Mouse (Mus musculus) kidney, embryonic 15.5 days (tissue): ENCODE measurements at regions not wholly inside any gene's neighbourhood (a gene's known extent, or its start where the extent isn't known, plus 50 kb on each side); places are given as distances from the start of the nearest gene placed in this dataset. TPM values are rescaled to one million over a fixed set of nuclear protein-coding genes. Genes with fewer than 3 reads are reported as not detected.

Source experiments
- ATAC-seq: fragments of 200-750 bp; cut with Nextera tagmentation; replicated peaks from 2 replicates; pipeline ENCODE4 v1.8.0; 2017; ENCODE audit warnings: moderate TSS enrichment; ENCODE audit not compliant: low FRiP score
- H3K27ac ChIP-seq: fragments of 300-500 bp; sonication (generic); 2 replicates; pipeline ENCODE4 v1.5.1; 2015; ENCODE audit warnings: mild to moderate bottlenecking, inconsistent platforms
- H3K27me3 ChIP-seq: fragments of 300-500 bp; sonication (generic); 2 replicates; pipeline ENCODE4 v1.6.1; 2015; ENCODE audit warnings: inconsistent platforms
- H3K36me3 ChIP-seq: fragments of 300-500 bp; sonication (generic); 2 replicates; pipeline ENCODE4 v1.6.1; 2015; ENCODE audit warnings: inconsistent platforms
- H3K4me1 ChIP-seq: fragments of 300-500 bp; sonication (generic); 2 replicates; pipeline ENCODE4 v1.6.1; 2015; ENCODE audit warnings: inconsistent platforms
- H3K4me2 ChIP-seq: fragments of 300-500 bp; sonication (generic); 2 replicates; pipeline ENCODE4 v1.6.1; 2015; ENCODE audit warnings: moderate library complexity, mild to moderate bottlenecking, inconsistent platforms
- H3K4me3 ChIP-seq: fragments of 300-500 bp; sonication (generic); replicated peaks from 2 replicates; pipeline ENCODE4 v1.5.1; 2015; ENCODE audit warnings: mild to moderate bottlenecking, inconsistent platforms
- H3K9ac ChIP-seq: fragments of 300-500 bp; sonication (generic); 2 replicates; pipeline ENCODE4 v1.6.1; 2015; ENCODE audit warnings: mild to moderate bottlenecking, inconsistent platforms
- H3K9me3 ChIP-seq: fragments of 300-500 bp; sonication (generic); replicated peaks from 2 replicates; pipeline ENCODE4 v1.6.1; 2016; ENCODE audit warnings: inconsistent platforms
- WGBS: fragments of 180-500 bp; shearing (Covaris S2); methylation state at CpG from one replicate; pipeline ENCODE4 v1.1.7; 2015; ENCODE audit warnings: mixed read lengths; 5-methylcytosine and 5-hydroxymethylcytosine counted together
- microRNA-seq: library from miRNA; unstranded; fragments of <30 nt; microRNA quantifications from one replicate; pipeline ENCODE4, GENCODE M21; 2016

DNA sequence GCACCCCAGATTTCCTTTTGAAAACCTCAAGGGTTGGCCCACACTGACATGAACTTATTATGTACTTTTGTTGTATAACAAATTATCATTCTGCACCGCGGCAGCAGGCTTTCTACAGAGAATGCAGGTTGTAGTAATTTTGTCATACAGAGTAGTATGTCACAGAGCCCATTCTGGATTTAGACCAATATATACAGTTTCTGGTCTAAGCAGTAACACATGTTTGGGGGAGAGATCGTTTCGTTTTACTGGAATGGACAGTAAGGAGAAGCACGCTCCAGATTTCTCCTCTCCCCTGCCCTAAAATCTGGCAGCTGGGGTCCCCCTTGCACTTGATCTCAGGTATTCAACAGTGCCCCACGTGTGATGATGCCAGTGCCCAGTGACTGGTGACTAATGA is 76.0 kb upstream of the Smim23 start:
- Histone ChIP-seq H3K27ac (no peak overlapping the region), H3K4me1 (peaks cover 5% of the 10 kb centered on the region), H3K4me2 (no peak overlapping the region), H3K36me3 (no peaks in the 10 kb centered on the region), H3K4me3 (no peak overlapping the region), H3K27me3 (no peaks in the 10 kb centered on the region), H3K9me3 (no peaks in the 10 kb centered on the region), H3K9ac (no peak overlapping the region)
- WGBS = 55% methylated on average over 6 of the region's 6 CpGs
- no peak for ATAC-seq

DNA sequence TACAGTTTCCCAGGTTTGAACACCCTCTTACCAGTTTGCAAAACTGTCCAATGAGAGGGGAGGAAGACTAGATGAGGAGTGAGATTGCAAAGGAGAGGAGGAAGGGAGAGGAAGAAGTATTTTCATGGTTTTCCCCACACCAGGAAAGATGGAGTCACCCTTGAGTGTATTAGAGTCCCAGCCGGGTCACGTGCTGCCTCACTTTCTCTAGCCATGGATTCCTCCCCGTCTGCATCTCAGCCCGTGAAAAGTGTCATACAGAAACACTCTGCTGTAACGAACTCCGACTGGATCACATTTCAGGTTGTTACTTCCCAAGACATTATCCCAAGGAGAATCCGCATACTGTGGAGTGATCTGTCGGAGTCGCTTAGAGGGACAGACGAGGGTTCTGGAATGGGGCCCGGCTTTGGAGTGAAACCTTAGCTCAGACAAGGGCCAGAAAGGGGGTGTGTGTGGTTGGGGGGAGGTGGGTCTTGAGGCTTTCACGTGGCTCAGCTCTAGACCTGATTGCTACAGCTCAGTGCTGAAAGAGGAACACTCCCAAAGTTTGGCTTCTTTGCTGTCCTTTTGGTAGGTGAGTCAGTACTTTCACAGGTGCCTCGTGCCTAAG is 75.3 kb upstream of the Smim23 start:
- Histone ChIP-seq H3K27me3 (no peaks in the 10 kb centered on the region), H3K36me3 (no peaks in the 10 kb centered on the region), H3K27ac (no peak overlapping the region), H3K4me2 (no peak overlapping the region), H3K9ac (no peak overlapping the region), H3K9me3 (no peaks in the 10 kb centered on the region), H3K4me1 (peaks cover 5% of the 10 kb centered on the region), H3K4me3 (no peak overlapping the region)
- ATAC-seq = peak; percentile 25; the same call in 1 of the 2 replicates
- WGBS = 36% methylated on average over 13 of the region's 13 CpGs

DNA sequence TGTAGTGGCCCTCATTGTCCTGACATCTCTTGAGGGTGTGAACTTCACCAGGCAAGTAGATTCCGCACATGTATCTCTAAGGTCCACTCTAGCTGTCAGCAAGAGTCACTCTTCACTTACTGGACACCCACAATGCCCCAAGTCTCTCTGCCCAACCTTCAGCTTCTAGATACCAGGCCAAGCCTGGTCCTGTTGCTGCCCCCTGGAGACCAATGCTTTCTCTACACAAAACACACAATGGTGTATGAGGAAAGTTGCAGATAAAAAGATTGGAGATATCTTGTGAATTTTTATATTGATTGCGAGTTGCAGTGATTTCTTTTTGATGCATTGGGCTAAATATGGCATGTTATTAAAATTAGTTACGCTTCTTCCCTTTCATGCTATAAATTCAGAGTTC is 71.0 kb upstream of the Smim23 start:
- no peak overlapping the region for H3K9ac ChIP-seq
- no peak for ATAC-seq
- H3K36me3 ChIP-seq = no peaks in the 10 kb centered on the region
- no peak overlapping the region for H3K4me3 ChIP-seq
- 85% methylated on average over 3 of the region's 3 CpGs for WGBS
- no peak overlapping the region for H3K27ac ChIP-seq
- H3K9me3 ChIP-seq = no peaks in the 10 kb centered on the region
- peaks cover 5% of the 10 kb centered on the region for H3K4me1 ChIP-seq
- H3K4me2 ChIP-seq = no peak overlapping the region
- H3K27me3 ChIP-seq = no peaks in the 10 kb centered on the region

DNA sequence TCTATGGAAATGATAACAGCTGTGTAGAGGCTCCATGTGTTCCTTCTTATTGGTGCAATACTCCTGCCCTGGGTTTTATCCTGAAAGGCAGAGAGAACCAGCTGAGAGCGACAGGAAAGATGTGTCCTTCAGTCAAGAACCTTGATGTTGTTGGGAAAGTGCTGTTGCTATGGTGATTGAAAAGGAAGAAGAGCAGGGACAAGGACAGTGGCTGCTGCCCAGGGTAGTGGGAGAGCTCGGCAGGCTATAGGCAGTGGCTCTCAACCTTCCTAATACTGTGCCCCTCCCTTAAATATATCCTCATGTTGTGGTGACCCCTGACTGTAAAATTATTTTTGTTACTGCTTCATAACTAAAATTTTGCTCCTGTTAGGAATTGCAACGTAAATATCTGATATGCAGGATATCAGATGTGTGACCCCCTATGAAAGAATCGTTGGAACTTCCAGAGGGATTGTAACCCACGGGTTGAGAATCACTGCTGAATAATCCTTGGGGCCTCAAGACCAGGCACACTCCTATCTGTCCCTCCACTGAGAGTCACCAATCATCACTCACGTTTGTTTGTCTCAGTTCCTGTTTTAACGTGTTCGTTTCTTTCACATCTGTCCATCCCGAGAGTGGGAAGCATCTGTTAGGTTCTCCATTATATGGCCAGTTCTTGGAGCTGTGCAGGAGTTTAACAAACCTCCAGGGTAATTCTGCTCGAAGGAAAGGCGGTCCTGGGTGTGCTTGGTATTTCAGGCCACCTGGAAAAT is 68.9 kb upstream of the Smim23 start:
- ATAC-seq = no peak
- no peaks in the 10 kb centered on the region for H3K36me3 ChIP-seq
- H3K27ac ChIP-seq = no peak overlapping the region
- no peaks in the 10 kb centered on the region for H3K27me3 ChIP-seq
- no peak overlapping the region for H3K4me2 ChIP-seq
- H3K4me3 ChIP-seq = no peak overlapping the region
- H3K9ac ChIP-seq = no peak overlapping the region
- H3K9me3 ChIP-seq = no peaks in the 10 kb centered on the region
- no peaks in the 10 kb centered on the region for H3K4me1 ChIP-seq
- 62% methylated on average over 11 of the region's 11 CpGs for WGBS

DNA sequence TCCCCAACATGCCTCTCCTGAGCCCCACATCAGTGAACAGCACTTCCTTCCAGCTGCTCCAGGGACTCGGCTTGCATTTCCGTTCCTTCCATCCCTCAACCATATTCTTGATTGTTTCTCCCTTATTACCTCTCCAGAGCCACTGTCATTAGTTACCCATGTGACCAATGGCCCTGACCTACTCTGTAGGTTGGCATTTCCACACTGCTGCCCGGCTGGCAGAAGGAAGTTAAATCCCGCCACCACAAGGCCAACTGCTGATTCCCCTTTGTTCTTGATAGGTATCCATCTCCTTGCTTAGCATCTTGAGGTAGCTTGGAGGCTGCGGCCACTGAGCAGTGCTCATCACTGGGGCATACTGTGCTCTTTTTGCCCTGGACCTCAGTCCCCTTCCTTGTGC is 68.1 kb upstream of the Smim23 start:
- no peak overlapping the region for H3K4me2 ChIP-seq
- no peaks in the 10 kb centered on the region for H3K27me3 ChIP-seq
- no peak for ATAC-seq
- no peak overlapping the region for H3K27ac ChIP-seq
- WGBS = 89% methylated on average over 5 of the region's 5 CpGs
- H3K9ac ChIP-seq = no peak overlapping the region
- no peaks in the 10 kb centered on the region for H3K9me3 ChIP-seq
- H3K4me1 ChIP-seq = no peaks in the 10 kb centered on the region
- no peaks in the 10 kb centered on the region for H3K36me3 ChIP-seq
- H3K4me3 ChIP-seq = no peak overlapping the region

DNA sequence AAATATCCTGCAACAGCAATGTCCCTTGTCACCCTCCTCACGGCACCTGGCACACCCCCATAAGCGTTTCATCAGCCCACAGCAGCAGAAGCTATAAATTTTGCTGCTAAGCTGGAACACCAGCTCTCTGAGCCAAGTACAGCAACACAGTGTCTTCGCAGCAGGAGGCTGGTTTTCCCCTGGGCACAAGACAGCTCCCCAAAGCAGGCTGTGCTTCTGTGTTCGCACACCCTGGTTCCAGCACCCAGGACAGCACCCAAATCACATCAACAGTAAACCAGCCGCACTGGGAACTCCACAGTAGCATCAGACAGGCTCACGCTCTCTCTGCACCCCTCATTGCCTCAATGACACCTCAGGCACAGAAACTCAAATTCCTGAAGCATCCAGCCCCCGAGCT is 64.8 kb upstream of the Smim23 start:
- ATAC-seq = no peak
- Histone ChIP-seq H3K27ac (no peak overlapping the region), H3K27me3 (no peaks in the 10 kb centered on the region), H3K4me3 (no peak overlapping the region), H3K4me1 (no peaks in the 10 kb centered on the region), H3K9me3 (no peaks in the 10 kb centered on the region), H3K9ac (no peak overlapping the region), H3K36me3 (no peaks in the 10 kb centered on the region), H3K4me2 (no peak overlapping the region)
- WGBS = 10% methylated on average over 7 of the region's 7 CpGs

DNA sequence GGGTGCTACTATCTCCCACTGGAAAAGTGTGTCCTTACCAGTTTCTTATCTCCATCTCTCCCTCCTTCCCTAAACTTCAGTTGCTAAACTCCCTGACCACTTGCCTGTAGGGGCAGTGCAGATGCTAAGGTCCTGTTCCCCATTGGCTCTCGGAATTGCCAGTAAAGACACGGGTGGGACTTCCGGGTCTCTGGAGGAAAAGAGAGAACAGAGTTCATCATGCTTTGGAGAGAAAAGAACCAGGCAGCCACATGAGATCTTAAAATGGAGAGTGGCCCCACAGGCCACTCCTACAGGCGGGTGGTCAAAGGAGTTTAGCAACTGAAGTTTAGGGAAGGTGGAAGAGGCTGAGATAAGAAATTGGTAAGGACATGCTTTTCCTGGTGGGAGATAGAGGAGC is 60.3 kb upstream of the Smim23 start:
- 73% methylated on average over 4 of the region's 4 CpGs for WGBS
- no peak overlapping the region for H3K27ac ChIP-seq
- no peaks in the 10 kb centered on the region for H3K36me3 ChIP-seq
- ATAC-seq = no peak
- no peak overlapping the region for H3K4me3 ChIP-seq
- H3K4me1 ChIP-seq = no peaks in the 10 kb centered on the region
- H3K4me2 ChIP-seq = no peak overlapping the region
- H3K27me3 ChIP-seq = no peaks in the 10 kb centered on the region
- no peaks in the 10 kb centered on the region for H3K9me3 ChIP-seq
- no peak overlapping the region for H3K9ac ChIP-seq

DNA sequence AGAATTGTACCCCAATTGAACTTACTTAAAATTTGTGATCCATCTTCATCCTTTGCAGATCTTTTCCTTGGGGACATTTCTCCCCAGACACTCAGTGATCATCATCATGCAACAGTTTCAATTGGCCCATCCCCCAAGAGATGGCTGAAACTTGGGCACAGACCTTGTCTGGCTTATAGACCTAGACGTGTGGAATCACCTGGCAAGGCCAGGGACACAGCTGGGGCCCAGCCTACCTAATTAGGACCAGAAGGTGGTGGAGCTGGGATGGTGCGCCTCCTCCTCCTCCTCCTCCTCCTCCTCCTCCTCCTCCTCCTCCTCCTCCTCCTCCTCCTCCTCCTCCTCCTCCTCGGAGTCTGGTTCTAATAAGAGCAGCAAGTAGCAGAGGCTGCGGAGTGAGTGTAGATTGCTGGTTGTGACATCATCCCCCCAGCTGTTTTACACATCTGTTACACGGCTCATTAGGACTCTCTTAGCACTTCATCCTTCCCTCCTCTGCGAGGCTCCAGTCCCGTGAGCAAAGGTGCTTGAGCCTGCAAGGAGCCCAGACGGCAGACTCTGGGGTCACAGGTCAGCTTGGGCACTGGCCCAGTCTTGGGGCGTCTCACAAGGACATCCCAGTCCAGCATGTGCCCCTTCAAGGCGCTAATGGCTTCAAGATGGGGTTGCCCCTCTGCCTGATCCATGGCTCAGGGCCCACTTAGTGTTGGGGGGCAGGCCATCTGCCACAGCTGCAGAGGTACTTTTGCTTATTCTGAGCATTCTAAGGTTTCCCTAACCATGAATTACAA is 58.9 kb upstream of the Smim23 start:
- Histone ChIP-seq H3K4me2 (no peak overlapping the region), H3K4me1 (no peaks in the 10 kb centered on the region), H3K27ac (no peak overlapping the region), H3K9ac (no peak overlapping the region), H3K36me3 (no peaks in the 10 kb centered on the region), H3K27me3 (no peaks in the 10 kb centered on the region), H3K9me3 (no peaks in the 10 kb centered on the region; the same call in 1 of the 2 replicates), H3K4me3 (no peak overlapping the region)
- no peak for ATAC-seq
- WGBS = 31% methylated on average over 9 of the region's 10 CpGs

DNA sequence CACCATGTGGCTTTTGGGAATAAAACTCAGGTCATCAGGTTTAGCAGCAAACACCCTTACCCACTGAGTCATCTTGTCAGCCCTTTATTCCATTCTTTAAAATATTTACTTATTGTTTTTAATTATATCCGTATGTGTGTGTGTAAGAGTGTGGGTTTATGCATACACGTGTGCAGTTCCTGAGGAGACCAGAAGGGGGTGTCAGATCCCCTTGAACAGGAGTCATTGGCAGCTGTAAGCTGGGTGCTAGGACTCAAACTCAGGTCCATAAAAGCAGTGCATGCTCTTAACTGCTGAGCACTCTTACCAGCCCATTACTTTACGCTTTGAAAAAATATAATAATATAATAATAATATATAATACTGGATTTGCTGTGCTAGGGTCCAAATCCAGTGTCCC is 54.6 kb upstream of the Smim23 start:
- H3K9ac ChIP-seq = no peak overlapping the region
- 97% methylated on average over 3 of the region's 3 CpGs for WGBS
- H3K4me1 ChIP-seq = no peaks in the 10 kb centered on the region
- H3K27ac ChIP-seq = no peak overlapping the region
- ATAC-seq = no peak
- no peaks in the 10 kb centered on the region; the same call in 1 of the 2 replicates for H3K9me3 ChIP-seq
- H3K4me3 ChIP-seq = no peak overlapping the region
- H3K36me3 ChIP-seq = no peaks in the 10 kb centered on the region
- no peaks in the 10 kb centered on the region for H3K27me3 ChIP-seq
- H3K4me2 ChIP-seq = no peak overlapping the region

Small RNA genes in the stretch of these regions (microRNA-seq; reads per million reads assigned to microRNA genes)
- gene Gm26052 = not detected
